Mouse (Mus musculus) ovary, postnatal 36 days (tissue): ENCODE measurements at regions not wholly inside any gene's neighbourhood (a gene's known extent, or its start where the extent isn't known, plus 50 kb on each side); places are given as distances from the start of the nearest gene placed in this dataset.

Source experiments
- DNase-seq: peaks from one replicate; pipeline ENCODE4 v3.0.0; 2022; ENCODE audit warnings: low spot score, mixed read lengths

DNA sequence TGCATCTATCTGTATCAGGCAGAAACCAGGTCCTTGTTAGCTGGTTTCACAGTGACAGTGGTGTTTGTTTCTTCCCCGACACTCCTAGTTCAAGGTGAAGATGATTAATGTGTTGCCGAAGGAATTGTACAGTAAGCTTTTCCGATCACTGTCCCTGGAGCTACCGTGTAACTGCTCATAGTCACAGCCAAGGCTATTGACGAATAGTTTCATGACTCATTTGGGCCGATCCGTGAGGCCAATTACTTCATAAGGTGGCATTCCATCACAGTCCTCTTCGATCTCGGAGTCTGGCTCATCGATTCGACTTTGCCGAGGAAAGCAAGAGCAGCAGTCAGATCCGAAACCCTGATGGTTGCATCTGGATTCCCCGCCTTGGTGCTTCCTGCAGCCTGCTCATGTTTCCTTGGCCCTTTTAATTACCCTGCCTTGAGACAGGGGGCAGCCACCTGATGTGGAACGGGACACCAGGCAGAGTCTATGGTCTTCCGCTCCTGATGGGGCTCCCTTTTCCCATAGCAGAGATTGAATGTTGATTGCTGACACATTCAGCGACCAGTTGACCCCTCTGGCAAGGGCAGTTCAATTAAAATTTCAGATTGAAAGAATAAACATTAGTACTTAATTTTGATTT is 441.7 kb upstream of the Cdh4 start:
- DNase-seq, result no peak

DNA sequence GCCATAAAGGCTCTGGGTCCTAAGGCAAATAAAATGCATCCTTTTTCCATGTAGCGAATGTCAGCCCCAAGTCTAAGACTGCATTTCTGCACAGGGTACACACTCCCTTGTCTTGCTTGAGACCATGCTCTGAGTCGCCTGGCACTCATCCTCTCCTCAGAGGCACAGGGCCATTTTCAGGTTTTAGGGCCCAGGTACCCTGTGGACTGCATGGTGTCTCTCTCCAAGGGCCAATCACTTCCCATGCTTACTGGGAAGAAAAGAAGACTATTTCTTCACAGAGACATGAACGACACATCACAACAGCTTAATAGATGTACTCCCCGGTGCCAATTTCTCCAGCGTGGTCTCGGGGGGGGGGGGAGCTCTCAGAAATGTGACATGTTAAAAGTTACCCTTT is 434.5 kb upstream of the Cdh4 start:
- no peak for DNase-seq

- DNase-seq, result no peak
Observed at GRCm38 (mm10) chr2:179013891-179014593, 428.2 kb upstream of the Cdh4 start.

GRCm38 (mm10) chr2:179022675-179023194 is 419.5 kb upstream of the Cdh4 start:
- DNase-seq, result no peak

- no peak for DNase-seq
Observed at GRCm38 (mm10) chr2:179024225-179024624, 418.0 kb upstream of the Cdh4 start.

DNA sequence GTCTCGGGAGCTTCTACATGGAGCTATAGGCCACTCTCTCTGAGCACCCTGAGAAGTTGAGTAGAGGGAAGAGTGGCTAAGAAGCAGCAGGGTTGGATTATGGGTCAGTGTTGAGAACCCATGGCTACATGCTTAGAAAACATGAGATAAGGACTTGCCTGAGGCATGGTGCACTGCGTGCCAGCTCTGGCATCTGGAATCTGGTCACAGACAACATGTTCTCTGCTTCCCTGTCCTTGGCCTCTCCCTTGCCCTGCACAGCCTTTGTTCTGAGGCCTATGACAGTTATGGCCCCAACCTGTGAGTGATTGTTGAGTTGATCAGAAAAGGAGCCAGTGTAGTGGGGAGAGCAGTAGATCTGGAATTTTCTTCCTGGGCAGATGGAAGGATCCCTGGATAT is 409.1 kb upstream of the Cdh4 start:
- no peak for DNase-seq

- DNase-seq, result no peak
Observed at GRCm38 (mm10) chr2:179035446-179035845, 406.8 kb upstream of the Cdh4 start.

- DNase-seq, result no peak
Observed at GRCm38 (mm10) chr2:179039697-179040096, 402.5 kb upstream of the Cdh4 start.

- no peak for DNase-seq
Observed at GRCm38 (mm10) chr2:179043671-179044070, 398.6 kb upstream of the Cdh4 start.

- no peak for DNase-seq
Observed at GRCm38 (mm10) chr2:179045361-179045760, 396.9 kb upstream of the Cdh4 start.

DNA sequence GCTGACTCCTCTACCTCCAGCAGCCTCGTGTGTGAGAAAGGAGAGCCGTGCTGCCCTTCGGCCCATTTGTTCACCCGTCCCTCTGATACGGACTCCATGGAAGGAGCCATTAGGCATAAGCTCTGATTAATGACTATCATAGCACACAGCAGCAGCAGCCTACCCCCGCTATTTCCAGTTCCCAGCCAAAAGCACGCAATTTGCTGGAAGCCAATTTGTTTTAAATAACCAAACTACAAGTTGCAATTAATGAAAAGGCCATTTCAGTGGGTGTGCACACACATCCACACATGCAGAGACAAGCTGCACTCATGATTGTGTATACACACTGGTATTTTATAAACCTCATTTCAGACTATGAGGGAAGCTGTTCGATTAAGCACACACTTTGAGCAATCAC is 387.8 kb upstream of the Cdh4 start:
- no peak for DNase-seq

DNA sequence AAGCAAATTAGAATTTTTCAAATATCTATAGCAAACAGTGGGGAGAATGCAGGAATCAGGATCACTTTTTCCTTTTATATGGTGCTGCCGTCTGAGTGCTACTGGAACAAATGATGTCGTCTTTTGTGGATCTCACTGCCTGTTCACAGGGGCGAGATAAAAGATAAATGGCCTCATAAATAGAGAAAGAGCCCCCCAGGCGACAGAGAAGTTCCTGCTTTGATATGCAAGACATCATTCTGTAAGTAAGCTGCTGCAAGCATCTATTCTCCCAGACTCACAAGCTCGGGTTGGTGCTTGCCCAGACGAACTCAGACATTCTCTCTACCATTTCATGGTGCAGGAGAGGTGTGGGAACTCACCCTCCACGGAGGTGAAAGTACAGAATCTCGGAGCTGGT is 377.6 kb upstream of the Cdh4 start:
- DNase-seq, result no peak

DNA sequence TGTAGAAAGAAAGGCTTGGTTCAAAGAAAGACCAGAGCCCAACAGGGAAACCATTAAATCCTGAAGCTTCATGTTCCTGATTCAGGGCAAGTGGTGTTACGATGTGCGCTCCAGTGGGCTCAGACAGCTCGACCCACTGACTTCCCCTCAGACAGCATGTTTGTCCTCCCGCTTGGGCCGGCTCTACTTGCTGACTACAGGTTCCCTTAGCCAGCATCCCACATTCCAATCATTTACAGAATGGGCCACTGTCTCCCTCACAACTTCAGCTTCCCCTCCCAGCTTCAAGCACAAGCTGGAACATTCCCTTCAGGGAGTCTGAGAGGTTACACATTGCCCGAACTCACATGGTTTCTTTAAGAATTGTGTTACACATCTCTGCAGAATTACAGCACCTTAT is 372.7 kb upstream of the Cdh4 start:
- DNase-seq, result no peak

- DNase-seq, result no peak
Observed at GRCm38 (mm10) chr2:179070346-179070745, 371.9 kb upstream of the Cdh4 start.

- no peak for DNase-seq
Observed at GRCm38 (mm10) chr2:179080462-179081274, 361.6 kb upstream of the Cdh4 start.

DNA sequence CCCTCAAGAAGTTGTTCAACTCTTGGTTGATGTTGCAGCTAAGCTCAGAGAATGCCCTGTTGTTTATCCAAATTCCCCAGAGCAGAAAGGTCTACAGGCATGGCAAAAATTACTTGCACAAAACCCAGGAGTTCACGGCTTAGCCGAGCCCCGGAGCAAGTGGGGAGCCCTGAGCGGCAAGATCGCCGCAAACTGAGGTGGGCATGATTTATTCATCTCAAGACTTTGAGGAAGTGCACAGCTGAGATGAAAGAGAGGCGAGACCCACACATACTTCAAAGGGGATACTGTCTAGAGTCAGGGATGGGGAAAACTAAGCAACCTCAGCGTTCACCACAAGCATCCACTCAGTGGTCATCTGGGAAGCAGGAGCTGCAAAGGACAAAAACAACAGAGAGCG is 355.3 kb upstream of the Cdh4 start:
- DNase-seq, result no peak

GRCm38 (mm10) chr2:179091480-179091879 is 350.8 kb upstream of the Cdh4 start:
- DNase-seq, result no peak

DNA sequence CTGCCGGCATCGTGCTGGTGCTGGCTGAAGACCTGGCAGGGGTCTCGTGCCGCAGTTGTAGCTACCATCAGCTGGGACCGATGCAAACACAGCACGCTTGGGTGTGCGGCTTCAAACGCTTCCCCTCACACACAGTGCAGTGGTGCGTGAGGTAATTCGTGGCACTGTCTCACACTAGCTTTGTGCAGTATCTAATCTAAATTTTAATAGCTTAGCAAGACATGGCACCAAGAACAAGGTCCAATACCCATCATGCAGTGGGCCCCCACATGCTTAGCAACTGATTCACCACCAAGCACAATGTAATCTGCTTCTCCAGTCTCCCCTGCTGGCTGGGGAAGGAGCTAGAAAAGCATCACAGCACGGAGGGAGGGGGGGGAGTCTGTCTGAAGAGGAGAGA is 348.2 kb upstream of the Cdh4 start:
- DNase-seq, result no peak

DNA sequence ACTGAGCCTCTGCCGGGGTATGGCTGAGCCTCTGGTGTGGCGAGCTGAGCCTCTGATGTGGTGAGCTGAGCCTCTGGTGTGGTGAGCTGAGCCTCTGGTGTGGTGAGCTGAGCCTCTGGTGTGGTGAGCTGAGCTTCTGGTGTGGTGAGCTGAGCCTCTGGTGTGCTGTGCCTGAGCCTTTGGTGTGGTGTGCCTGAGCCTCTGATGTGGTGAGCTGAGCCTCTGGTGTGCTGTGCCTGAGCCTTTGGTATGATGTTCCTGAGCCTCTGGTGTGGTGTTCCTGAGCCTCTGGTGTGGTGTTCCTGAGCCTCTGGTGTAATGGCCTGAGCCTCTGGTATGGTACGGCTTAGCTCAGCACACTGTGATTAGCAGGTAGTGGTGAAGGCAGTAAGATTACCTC is 346.2 kb upstream of the Cdh4 start:
- DNase-seq, result no peak

DNA sequence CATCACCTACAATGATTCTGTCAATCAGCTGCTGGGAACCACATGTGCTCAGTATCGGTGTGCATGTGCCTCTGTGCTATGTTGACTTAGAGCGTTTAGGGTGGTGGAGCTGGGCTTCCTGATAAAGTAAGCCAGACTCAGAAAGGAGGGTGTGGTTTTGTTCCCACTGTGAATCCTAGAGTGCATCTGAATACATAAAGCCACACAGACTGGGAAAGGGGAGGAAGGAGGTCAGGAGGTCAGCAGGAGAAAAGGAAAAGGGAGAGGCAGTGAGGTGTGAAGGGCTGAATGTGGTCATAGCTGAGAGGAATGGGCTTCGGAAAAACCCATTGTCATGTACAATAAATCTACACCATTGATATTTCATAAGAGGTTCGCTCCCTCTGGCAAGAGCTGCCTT is 345.4 kb upstream of the Cdh4 start:
- no peak for DNase-seq

- no peak for DNase-seq
Observed at GRCm38 (mm10) chr2:179099783-179100182, 342.4 kb upstream of the Cdh4 start.

DNA sequence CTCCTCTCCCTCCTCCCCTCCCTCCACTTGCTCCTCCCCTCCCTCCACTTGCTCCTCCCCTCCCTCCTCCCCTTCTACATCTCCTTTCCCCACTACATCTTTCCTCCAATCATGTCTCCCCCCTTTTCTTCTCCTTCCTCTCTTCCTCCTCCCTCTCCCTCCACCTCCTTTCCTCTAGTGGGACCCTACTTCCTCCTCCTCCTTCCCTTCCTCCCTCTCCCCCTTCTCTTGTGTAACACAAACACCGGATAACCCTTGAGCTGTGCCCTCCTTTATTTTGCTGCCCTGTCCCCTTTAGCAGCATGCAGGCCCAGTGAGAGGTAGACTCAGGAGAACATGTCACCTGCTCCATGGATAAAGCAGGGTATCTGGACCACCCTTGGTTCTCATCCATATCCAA is 339.1 kb upstream of the Cdh4 start:
- no peak for DNase-seq

DNA sequence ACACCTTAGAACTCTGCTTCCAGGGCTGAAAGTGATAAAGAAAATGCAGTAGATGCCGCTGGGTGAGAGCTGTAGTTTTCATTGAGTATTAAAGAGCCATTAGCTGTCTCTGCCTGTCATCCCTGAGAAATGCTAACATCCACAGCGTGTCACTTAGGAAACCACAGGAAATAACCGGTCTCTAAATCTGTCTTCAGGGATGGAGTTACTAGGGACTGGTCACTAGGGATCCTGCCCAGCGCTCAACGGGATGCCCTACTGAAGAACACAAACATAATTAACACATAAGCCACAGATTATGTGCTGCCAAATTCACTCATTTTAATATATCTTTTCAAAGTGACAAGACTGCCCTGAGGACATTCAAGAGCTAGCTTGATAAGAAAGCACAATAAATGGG is 329.3 kb upstream of the Cdh4 start:
- no peak for DNase-seq
